Mouse (Mus musculus) mature B cell (primary cell): ENCODE results near the gene 1700012A03Rik.

Experiments
- in situ Hi-C: fragments of 300-500 bp; cut with MboI; formaldehyde crosslinking; loops from 2 replicates; pipeline ENCODE4 v1.14.3; 2019

1700012A03Rik gene

DNA sequence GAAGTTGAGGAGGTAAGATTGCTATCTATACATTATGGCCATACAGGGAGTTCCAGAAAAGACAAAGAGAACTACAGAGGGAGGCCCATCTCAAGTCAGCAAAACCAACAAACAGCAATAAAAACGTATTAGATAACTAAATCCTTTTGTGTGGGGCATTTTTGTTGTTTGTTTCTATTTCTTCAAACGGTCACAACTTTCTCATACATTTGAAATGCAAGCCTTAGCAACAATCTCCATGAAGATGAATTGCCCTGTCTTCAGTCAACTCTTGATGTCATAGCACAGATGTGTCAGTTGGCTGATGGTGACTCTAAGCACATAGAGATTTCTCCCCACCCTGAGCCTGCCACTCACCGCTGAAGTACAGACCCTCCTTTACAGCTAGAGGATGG is at the start of gene 1700012A03Rik:
1700012A03Rik (plus strand) TSS at position 296 of the 395 bp plus-strand sequence.
- in situ Hi-C loops = no loop called here

DNA sequence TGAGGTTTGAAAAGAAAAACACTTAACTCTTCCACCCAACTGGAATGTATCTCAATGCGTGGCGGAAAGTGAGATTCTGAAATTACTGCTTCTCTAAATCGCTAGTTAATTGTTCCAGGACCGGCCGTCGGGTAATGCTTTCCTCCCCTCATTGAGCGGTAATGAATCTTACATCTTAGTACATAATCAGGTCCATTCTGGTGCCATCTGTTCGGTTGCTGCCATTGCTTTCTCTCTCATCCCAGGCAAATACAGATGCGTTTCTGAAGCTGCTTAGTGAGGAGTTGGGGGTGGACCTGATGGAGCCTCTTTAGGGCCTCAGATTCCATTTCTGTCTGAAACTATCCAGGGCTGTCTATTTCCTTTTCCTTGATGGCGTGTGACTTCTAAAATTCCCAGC is 45.8 kb upstream of the 1700012A03Rik start:
- in situ Hi-C loops = no loop called here

DNA sequence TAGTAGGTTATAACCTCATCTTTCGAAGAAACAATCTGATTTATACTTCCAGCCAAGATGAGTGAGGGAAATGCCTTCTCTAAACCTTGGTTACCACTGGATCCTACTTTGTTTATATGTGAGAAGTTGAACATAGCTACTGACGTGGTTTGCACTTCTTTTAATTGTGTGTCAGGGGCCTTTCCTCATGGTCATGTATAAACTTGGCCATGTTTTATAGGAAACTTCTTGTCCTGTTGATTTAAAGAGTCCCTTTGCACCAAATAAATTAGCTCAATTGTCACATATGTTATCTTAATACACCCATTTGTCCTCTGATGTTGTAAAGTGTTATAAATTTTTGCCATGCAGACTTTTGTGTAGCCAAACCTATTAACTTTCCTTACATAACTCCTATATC is 44.1 kb upstream of the 1700012A03Rik start:
- in situ Hi-C loops = no loop called here

GRCm38 (mm10) chr6:32006382-32006781 is 43.7 kb upstream of the 1700012A03Rik start:
- in situ Hi-C loops = no loop called here

GRCm38 (mm10) chr6:32007336-32007735 is 42.7 kb upstream of the 1700012A03Rik start:
- in situ Hi-C loops = no loop called here

- in situ Hi-C loops = no loop called here
Observed at GRCm38 (mm10) chr6:32016841-32017240, 33.2 kb upstream of the 1700012A03Rik start.

DNA sequence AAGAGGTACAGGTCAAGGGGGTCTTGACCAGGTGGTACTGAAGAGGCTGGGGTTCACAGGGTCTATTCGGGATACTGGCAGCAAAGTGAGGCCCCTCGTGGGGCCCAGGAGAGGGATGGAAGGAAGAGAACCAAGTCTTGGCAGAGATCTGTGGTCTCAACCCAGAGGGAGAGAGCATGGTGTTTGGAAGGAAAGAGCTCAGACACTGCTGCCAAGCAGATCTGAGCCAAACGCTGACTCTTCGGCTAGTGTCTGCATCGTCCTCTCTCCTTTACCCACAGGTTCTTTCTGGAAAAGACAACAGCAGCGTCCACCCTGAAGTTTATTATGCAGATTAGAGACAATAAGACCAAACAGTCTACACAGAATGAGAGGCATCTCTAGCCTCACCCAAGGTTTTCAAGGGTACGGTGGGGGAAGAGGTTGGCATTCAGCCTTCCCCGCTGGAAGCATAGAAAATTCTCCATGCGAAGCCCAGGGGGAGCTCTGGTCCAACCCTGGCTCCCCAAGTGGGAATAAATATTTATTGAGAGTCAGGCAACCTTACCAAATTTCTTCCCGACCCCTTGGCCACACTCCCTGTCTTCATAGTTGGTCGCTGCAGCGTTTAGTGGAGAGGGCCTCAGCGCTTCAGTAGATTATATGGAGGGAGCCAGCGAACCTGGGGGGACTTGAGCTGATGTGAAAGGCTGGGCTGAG is 32.5 kb upstream of the 1700012A03Rik start:
- in situ Hi-C loops = no loop called here

DNA sequence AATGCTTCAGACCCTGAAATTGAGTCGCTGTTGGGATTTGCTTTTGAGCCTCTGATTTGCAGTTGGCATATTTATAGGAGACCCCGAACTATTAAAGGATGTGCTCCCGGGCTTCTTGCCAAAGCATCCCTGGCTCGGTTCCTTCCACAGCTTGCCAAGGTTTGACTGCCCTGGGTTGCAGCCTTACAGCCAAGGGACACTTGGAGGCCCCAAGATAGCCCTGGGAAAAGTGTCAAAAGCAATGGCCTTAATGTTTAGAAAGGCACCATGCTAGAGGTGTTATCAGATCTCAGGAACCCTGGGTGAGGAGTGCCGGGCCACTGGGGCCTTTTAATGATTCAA is 32.0 kb upstream of the 1700012A03Rik start:
- in situ Hi-C loops = no loop called here

DNA sequence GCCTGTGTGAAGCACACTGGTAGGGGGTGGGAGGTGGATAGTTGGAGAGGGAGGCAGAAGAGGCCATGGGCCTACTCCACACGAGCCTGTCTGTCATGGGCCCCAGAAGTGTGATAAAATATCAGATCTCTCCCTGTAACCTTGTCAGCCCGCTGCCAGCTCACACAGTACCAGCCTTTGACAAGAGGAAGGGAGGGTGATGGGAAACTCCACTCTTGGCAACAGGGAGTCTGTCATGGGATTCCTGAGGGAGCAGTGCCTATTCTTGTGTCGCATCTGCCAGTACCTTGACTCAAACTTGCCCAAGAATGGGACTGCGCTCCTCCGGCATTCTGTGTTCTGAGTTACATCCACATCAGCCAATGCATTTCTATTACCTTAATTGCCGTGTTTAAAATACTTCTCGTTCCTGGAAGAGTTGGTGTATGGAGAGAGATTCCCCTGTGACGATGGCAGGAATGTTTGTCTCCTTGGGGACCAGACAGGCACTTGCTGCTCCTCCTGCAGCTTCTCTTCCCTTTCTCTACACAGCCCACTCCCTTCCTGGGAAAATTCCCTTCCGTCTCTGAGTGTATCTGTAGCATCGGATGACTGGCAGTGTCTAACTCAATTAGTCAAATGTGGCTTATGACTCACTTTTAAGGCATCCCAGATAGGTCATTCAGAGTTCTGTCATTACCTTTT is 28.1 kb upstream of the 1700012A03Rik start:
- in situ Hi-C loops = no loop called here

GRCm38 (mm10) chr6:32022537-32022869 is 27.5 kb upstream of the 1700012A03Rik start:
- in situ Hi-C loops = no loop called here

GRCm38 (mm10) chr6:32028228-32029009 is 21.6 kb upstream of the 1700012A03Rik start:
- in situ Hi-C loops = no loop called here

DNA sequence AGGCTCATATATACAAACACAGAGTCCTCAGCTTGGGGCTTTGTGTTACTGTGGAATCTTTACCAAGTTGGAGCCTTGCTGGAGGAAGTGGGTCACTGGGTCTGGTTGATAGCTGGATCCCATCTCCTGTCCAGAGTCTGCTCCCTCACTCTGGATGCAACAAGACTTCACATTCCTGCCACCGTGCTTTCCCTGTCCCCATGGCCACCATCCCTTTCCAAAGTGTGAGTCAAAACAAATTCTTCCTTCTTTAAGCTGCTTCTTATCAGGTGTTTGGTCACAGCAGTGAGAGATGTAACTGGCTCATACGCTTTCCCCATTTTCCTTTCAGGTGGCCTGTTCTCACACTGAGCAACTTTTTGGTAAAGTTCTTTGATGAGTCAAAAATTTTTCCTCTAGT is 15.8 kb upstream of the 1700012A03Rik start:
- in situ Hi-C loops = no loop called here

DNA sequence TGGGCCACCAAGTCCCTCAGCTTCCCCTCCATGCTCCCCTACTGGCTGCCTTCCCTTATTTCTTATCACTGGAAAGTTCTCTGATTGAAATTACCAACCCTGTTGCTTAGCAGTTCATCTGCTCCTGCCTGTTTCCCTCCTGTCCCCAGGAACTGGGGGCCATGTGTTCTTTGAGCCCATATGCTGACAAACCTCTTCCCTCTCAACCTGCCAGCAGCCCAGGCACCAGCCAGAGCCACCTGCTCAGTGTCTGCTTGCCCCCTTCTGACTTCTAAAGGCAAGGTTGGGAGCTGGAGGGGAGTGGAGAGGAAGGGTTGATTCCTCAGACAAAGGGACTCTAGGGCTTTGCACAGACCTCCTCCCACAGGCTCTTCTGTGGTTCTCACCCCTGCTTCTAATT is 4.7 kb upstream of the 1700012A03Rik start:
- in situ Hi-C loops = no loop called here

DNA sequence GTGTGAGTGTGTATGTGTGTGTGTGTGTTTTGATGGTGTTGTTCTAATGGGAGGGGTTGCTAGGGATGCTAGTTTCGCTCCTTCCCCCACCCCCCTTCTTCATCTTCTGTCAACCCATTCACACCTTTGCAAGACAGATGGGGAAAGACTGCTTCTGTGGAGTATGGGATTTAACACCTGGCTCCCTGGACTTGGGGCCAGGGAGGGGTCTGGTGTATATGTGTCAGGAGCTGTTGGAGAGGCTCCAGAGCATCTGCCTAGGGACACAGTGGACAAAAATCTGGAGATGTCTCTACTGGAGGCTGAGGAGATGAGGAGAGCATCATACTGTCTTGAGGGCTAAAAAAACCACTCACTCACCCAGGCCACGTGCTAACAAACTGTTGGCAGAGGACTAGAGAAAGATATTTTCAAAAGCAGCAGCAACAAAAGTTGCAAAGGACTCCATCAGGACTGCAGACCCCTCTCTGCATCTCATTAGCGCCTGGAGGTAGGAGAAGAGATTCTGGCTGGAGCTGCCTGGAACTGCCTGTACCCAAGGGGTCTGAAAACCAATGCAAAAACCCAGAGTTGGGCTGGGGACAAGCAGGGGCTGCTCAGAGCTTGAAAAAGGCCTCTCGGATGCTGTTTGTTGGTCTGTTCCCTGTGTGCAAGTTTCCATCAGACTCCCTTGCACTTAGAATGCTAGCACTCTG is 643 bp upstream of the 1700012A03Rik start:
- in situ Hi-C loops = no loop called here

GRCm38 (mm10) chr6:32052135-32052915 is 2.3 kb downstream of the 1700012A03Rik start:
- in situ Hi-C loops = no loop called here

- in situ Hi-C loops = no loop called here
Observed at GRCm38 (mm10) chr6:32056525-32056924, 6.5 kb downstream of the 1700012A03Rik start.

- in situ Hi-C loops = no loop called here
Observed at GRCm38 (mm10) chr6:32058571-32058970, 8.5 kb downstream of the 1700012A03Rik start.

- in situ Hi-C loops = no loop called here
Observed at GRCm38 (mm10) chr6:32060641-32061040, 10.6 kb downstream of the 1700012A03Rik start.

GRCm38 (mm10) chr6:32061266-32061665 is 11.2 kb downstream of the 1700012A03Rik start:
- in situ Hi-C loops = no loop called here

GRCm38 (mm10) chr6:32065789-32066510 is 15.9 kb downstream of the 1700012A03Rik start:
- in situ Hi-C loops = no loop called here

GRCm38 (mm10) chr6:32072161-32072560 is 22.1 kb downstream of the 1700012A03Rik start:
- in situ Hi-C loops = no loop called here
